Mouse (Mus musculus) cerebellum, adult 2 months (tissue): ENCODE data around the gene Lrp1. TPM values are rescaled to one million over a fixed set of nuclear protein-coding genes. Genes with fewer than 3 reads are reported as not detected.

Source experiments
- DNase-seq, 2 experiments: peaks; one replicate each; pipeline ENCODE4 v3.0.0; 2021
- H3K27ac ChIP-seq: fragments of 200-500 bp; 2 replicates; pipeline ENCODE4 v1.5.1; 2012; ENCODE audit warnings: low read length, control low read depth, inconsistent platforms; ENCODE audit not compliant: insufficient read depth
- H3K27me3 ChIP-seq: fragments of 200-500 bp; 2 replicates; pipeline ENCODE4 v1.6.1; 2012; ENCODE audit warnings: inconsistent platforms, mild to moderate bottlenecking, low read length, moderate library complexity; ENCODE audit not compliant: control insufficient read depth, insufficient read depth
- H3K4me1 ChIP-seq: fragments of 200-500 bp; 2 replicates; pipeline ENCODE4 v1.6.1; 2011; ENCODE audit warnings: low read length; ENCODE audit not compliant: control insufficient read depth, insufficient read depth
- H3K4me3 ChIP-seq: fragments of 200-500 bp; replicated peaks from 2 replicates; pipeline ENCODE3; 2011; ENCODE audit warnings: mild to moderate bottlenecking, low read depth, low read length, control low read depth; ENCODE audit not compliant: insufficient read depth
- CTCF ChIP-seq: fragments of 200-500 bp; IDR thresholded peaks from 2 replicates; pipeline ENCODE4 v1.5.1; 2011; ENCODE audit warnings: low read depth, mild to moderate bottlenecking, control low read depth, low read length, moderate library complexity, borderline replicate concordance; ENCODE audit not compliant: insufficient read depth
- POLR2A ChIP-seq: fragments of 200-500 bp; IDR thresholded peaks from 2 replicates; pipeline ENCODE4 v1.6.1; 2011; ENCODE audit warnings: low read length, control low read depth, borderline replicate concordance; ENCODE audit not compliant: insufficient read depth
- WGBS: fragments of 180-500 bp; shearing (Covaris S2); methylation state at CpG from one replicate; pipeline ENCODE4 v1.1.7; 2018; 5-methylcytosine and 5-hydroxymethylcytosine counted together
- polyA plus RNA-seq: library from polyadenylated mRNA; depleted of rRNA; stranded (reverse); fragments of >200 nt; gene quantifications from 2 replicates; pipeline ENCODE4 v1.2.3, GENCODE M21; 2012

The Lrp1 gene
- polyA plus RNA-seq, 1 experiment = 366 TPM

DNA sequence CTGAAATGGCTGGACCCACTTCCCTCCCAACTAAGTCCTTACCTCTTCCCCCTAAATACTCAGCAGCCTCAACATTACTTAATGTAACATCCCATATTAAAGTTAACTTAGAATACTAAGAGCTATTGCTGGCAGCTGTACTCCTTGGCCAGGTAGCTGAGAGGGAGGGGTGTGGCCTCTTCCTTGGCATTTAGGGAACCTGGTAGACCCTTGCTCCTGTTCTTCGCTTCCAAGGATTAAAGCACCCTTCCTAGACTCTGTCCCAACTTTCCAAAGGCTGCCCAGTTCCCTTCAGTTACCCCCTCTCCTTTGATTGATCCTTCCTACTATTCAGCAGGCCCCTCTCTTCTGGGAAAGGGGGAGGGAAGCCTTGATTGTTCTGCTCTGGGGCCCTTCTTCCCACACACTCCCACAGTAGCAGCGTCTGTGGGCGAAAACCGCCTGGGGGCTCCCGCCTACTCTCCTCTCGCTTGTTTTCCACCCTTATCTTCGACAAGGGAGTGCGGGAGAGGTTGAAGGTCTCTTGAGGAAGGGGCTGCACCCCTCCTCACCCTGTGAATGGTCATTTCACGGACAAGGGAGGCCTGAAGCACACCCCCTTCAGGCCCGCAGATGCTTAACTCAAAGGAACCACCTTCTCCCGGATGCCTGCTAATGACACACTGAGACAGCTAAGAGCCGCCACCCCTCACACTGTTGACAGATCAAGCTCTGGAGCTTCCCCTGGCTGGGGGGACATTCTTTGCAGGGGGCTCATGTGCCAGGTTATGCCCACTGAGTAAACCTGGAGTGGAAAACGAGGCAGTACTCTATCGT, 44.6 kb upstream of the Lrp1 start:
- peak in 1 of 2 experiments; percentile 51 for DNase-seq
- WGBS = 15% methylated on average over 14 of the region's 14 CpGs

DNA sequence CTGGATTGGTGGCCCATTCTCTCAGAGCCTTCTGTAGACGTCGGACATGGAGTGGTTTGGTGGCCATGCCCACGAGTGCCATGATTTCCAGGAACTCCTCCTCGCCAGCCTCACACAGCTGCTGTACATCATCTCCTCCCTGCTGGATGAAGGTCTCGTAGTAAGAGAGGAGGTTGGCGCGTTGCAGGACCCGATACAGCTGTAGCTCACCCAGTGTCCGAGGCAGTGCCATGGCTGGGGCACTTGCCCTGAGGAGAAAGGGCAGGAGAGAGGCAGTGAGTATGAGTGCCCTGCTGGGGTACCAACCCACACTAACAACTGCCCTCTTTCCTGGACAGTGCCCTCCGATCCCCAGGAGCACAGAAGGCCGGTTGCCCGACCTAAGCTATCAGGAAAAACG, 43.9 kb upstream of the Lrp1 start:
- Histone ChIP-seq H3K4me1 (peaks cover 23% of the 10 kb centered on the region), H3K27me3 (no peaks in the 10 kb centered on the region), H3K4me3 (peak overlapping the region; percentile 80), H3K27ac (no peak overlapping the region)
- TF ChIP-seq CTCF = no peak
- WGBS = 26% methylated on average over 13 of the region's 13 CpGs
- DNase-seq = no peak

More for the DNA sequence above, 44.6 kb upstream of the Lrp1 start:
- peak overlapping the region; percentile 94 for H3K27ac ChIP-seq
- H3K4me3 ChIP-seq = peak overlapping the region; percentile 80
- TF ChIP-seq CTCF (no peak), POLR2A (no peak)
- H3K27me3 ChIP-seq = no peaks in the 10 kb centered on the region
- H3K4me1 ChIP-seq = peaks cover 23% of the 10 kb centered on the region

DNA sequence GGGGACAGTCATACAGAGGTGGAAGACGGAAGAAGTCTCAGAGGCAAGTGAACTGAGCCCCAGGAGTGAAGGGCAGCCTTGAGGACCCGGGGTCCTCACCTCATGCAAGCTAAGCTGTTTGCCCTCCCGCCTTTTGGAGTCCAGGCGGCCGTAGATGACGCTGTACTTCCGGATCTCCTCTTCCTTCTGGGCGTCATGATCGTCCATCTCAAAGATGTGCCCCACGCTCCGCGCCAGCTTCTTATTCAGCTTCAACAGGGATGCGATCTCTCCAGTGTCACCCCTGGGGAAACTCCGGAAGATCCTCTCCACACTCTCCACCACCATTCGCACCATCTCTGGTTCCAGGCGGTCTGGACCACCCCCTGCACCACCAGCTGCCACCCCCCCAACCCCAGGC, 43.2 kb upstream of the Lrp1 start:
- no peaks in the 10 kb centered on the region for H3K27me3 ChIP-seq
- H3K4me3 ChIP-seq = peak overlapping the region; percentile 39
- WGBS = 31% methylated on average over 16 of the region's 16 CpGs
- no peak overlapping the region for H3K27ac ChIP-seq
- TF ChIP-seq POLR2A (no peak), CTCF (no peak)
- peaks cover 25% of the 10 kb centered on the region for H3K4me1 ChIP-seq
- no peak for DNase-seq

DNA sequence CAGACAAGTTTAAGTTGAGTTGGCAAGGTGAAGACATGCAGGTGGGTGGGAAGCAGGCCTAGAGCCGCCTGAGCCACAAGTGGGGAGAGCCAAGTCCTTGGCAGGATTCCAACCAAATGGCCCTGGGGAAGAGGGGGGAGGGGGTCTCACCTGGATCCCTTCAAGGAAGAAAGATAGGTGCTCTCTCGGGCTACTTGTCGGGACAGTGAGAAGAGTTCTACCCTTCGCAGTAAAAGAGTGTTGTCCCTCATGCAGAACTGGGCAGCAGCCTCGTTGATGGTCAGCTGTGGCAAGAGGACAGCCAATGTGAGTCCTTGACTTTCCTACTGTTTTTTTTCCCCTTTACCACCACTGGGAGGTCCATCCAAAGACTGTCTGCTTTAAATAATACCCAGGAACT, 42.6 kb upstream of the Lrp1 start:
- Histone ChIP-seq H3K27me3 (no peaks in the 10 kb centered on the region), H3K27ac (no peak overlapping the region; the same call in 1 of the 2 replicates), H3K4me1 (peaks cover 22% of the 10 kb centered on the region), H3K4me3 (peak overlapping the region; percentile 39)
- DNase-seq = no peak
- 26% methylated on average over 5 of the region's 5 CpGs for whole genome bisulfite sequencing
- TF ChIP-seq CTCF = no peak
- 0 out of 2 replicates have a peak, but pooled peaks have one; percentile 7 for TF ChIP-seq POLR2A

DNA sequence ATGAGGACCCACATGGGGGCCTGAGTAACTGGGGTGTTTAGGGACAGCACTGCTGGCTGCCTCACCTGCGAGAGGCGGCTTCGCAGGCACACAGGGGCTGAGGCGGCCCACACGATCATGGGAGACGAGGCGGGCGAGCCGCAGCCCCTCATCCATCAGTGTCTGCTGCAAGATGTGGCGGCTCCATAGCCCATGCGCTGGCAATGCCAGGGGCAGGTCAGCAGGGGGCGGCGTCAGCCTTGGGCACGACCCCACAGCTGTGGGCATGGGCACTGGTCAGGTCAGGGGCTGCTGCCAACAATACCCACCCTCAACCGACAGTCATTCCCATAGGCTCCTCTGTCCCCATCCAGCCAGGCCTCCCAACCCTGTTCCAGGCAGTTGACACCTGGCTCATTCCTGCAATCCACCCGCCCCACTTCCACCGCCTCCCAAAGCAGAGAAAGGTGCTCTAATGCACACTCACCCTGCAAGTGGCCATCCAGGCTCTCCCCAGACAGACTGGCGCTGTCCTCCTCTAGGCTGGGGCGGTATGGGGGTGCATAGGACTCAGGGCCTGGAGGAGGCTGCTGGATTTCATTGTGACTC, 41.8 kb upstream of the Lrp1 start:
- 24% methylated on average over 19 of the region's 19 CpGs for WGBS
- no peaks in the 10 kb centered on the region for H3K27me3 ChIP-seq
- peak overlapping the region; percentile 93 for H3K27ac ChIP-seq
- H3K4me1 ChIP-seq = peaks cover 22% of the 10 kb centered on the region
- TF ChIP-seq POLR2A = no peak
- TF ChIP-seq CTCF = 0 out of 2 replicates have a peak, but pooled peaks have one; percentile 5
- peak; percentile 49 to 65 for DNase-seq
- peak overlapping the region; percentile 52 for H3K4me3 ChIP-seq

DNA sequence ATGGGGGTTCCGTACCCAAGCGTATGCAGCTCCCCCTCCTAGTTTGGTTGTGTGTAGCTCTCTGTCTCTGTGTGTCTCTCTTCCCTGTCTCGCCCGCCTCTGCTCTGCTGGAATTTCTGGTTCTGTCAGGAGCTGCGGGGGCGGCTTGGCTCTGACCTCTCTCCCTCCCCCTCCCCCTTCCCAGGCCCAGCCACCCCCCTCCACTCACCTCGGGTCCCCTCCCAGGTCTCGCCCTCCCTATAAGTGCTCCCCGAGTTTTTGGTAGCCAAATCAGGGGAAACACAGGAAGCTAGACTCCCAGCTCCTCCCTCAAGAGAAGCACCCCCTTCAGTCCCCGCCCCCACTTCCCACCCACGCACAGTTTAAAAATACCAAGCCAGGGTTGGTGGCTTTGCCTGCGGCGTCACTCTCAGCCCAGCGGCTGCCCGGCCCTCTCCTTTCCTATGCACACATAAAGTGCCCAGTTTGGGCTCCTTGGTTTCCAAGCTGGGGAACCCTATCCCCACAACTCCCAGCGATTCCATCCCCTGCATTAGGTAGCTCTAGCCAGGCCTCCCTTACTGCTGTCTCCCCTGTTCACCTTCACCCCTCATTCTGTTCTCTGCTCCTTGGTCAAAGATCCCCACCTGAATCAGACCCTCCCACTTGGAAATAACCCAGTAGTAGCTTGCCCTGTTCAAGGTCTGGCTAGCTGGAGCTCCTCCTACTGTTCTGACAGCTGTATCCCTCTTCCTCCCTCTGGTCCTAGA, 41.1 kb upstream of the Lrp1 start:
- H3K4me3 ChIP-seq = peak overlapping the region; percentile 52
- TF ChIP-seq CTCF (no peak), POLR2A (peak; percentile 56; the same call in 1 of the 2 replicates)
- H3K27ac ChIP-seq = peak overlapping the region; percentile 93
- H3K27me3 ChIP-seq = no peaks in the 10 kb centered on the region
- peaks cover 20% of the 10 kb centered on the region for H3K4me1 ChIP-seq
- 2% methylated on average over 16 of the region's 16 CpGs for WGBS
- peak; percentile 78 to 82 for DNase-seq

DNA sequence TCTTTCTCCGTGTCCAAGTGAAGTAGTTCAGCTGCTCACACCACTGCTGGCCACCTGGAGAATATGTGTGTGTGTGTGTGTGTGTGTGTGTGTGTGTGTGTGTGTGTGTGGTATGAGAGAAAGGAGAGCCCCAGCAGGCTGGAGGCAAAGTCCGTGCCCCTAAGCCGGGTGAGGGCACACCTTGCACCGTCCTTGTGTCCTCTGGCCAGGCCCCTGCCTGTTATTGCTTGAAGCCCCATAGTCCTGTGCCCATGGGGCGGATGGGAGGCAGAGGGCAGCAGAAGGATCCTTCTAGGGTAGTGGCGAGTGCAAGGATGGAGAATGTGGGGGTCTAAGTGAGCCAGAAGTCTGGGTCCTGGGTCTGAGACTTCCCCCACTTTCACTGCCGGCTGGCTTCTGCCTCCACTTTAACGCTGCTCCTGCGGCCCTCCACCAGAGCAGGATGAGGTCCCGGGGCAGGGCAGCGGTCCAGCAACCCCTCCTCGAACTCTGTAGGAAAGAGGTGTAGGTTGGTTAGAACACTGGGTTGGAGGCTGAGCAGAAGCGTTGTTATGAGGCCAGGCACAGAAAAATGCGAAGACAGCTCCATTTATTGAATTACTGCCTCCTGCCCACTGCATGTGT, 40.5 kb upstream of the Lrp1 start:
- TF ChIP-seq CTCF = no peak
- TF ChIP-seq POLR2A = no peak
- no peak for DNase-seq
- Histone ChIP-seq H3K27ac (peak overlapping the region; percentile 90), H3K27me3 (no peaks in the 10 kb centered on the region), H3K4me1 (peaks cover 20% of the 10 kb centered on the region), H3K4me3 (peak overlapping the region; percentile 51)
- WGBS = 18% methylated on average over 14 of the region's 14 CpGs
